Mouse (Mus musculus): Measurements from ENCODE around the gene Ndnf. TPM values are rescaled to one million over a fixed set of nuclear protein-coding genes. Genes with fewer than 3 reads are reported as not detected.

The Ndnf gene
- polyA plus RNA-seq (2012; rRNA removed): 6.1 and 6.5 TPM in 2 replicates

GRCm38 (mm10) chr6:65671451-65671850 is at the start of gene Ndnf:
Gene Ndnf, plus strand, starts transcription at chr6:65671590.
- TF ChIP-seq CTCF (IDR thresholded peaks at IDR 0.05; ENCODE audit: extremely low read depth, insufficient read depth, low read length): no peak
- TF ChIP-seq POLR2A (IDR thresholded peaks at IDR 0.05; ENCODE audit: extremely low read depth, insufficient read depth, low read length): 0 out of 2 replicates have a peak, but pooled peaks have one; percentile 14
- H3K4me3 ChIP-seq (ENCODE audit: insufficient read depth, low read length): peak within 1 kb of the TSS; percentile 42
- no peak within 1 kb of the TSS for H3K27ac ChIP-seq (ENCODE audit: insufficient read depth, low read length)
- no peaks in the 10 kb centered on the region for H3K4me1 ChIP-seq (ENCODE audit: control insufficient read depth, insufficient read depth, low read length)

- no peak overlapping the region for H3K4me3 ChIP-seq (ENCODE audit: insufficient read depth, low read length)
- no peaks in the 10 kb centered on the region for H3K4me1 ChIP-seq (ENCODE audit: control insufficient read depth, insufficient read depth, low read length)
- no peak for TF ChIP-seq CTCF (IDR thresholded peaks at IDR 0.05; ENCODE audit: extremely low read depth, insufficient read depth, low read length)
- TF ChIP-seq POLR2A (IDR thresholded peaks at IDR 0.05; ENCODE audit: extremely low read depth, insufficient read depth, low read length): no peak
- no peak overlapping the region for H3K27ac ChIP-seq (ENCODE audit: insufficient read depth, low read length)
Observed at GRCm38 (mm10) chr6:65623016-65623715, 48.2 kb upstream of the Ndnf start.

GRCm38 (mm10) chr6:65630578-65630977 is 40.8 kb upstream of the Ndnf start:
- no peak overlapping the region for H3K4me3 ChIP-seq (ENCODE audit: insufficient read depth, low read length)
- no peaks in the 10 kb centered on the region for H3K4me1 ChIP-seq (ENCODE audit: control insufficient read depth, insufficient read depth, low read length)
- H3K27ac ChIP-seq (ENCODE audit: insufficient read depth, low read length): no peak overlapping the region
- no peak for TF ChIP-seq CTCF (IDR thresholded peaks at IDR 0.05; ENCODE audit: extremely low read depth, insufficient read depth, low read length)
- no peak for TF ChIP-seq POLR2A (IDR thresholded peaks at IDR 0.05; ENCODE audit: extremely low read depth, insufficient read depth, low read length)

GRCm38 (mm10) chr6:65632184-65632583 is 39.2 kb upstream of the Ndnf start:
- Histone ChIP-seq H3K27ac (ENCODE audit: insufficient read depth, low read length) (no peak overlapping the region), H3K4me3 (ENCODE audit: insufficient read depth, low read length) (no peak overlapping the region), H3K4me1 (ENCODE audit: control insufficient read depth, insufficient read depth, low read length) (no peaks in the 10 kb centered on the region)
- TF ChIP-seq CTCF (IDR thresholded peaks at IDR 0.05; ENCODE audit: extremely low read depth, insufficient read depth, low read length) (no peak), POLR2A (IDR thresholded peaks at IDR 0.05; ENCODE audit: extremely low read depth, insufficient read depth, low read length) (no peak)

- Histone ChIP-seq H3K4me3 (ENCODE audit: insufficient read depth, low read length) (no peak overlapping the region), H3K4me1 (ENCODE audit: control insufficient read depth, insufficient read depth, low read length) (peaks cover 1% of the 10 kb centered on the region; the same call in 1 of the 2 replicates), H3K27ac (ENCODE audit: insufficient read depth, low read length) (no peak overlapping the region)
- TF ChIP-seq POLR2A (IDR thresholded peaks at IDR 0.05; ENCODE audit: extremely low read depth, insufficient read depth, low read length) (no peak), CTCF (IDR thresholded peaks at IDR 0.05; ENCODE audit: extremely low read depth, insufficient read depth, low read length) (no peak)
Observed at GRCm38 (mm10) chr6:65642431-65642830, 29.0 kb upstream of the Ndnf start.

- H3K4me1 ChIP-seq (ENCODE audit: control insufficient read depth, insufficient read depth, low read length): peaks cover 1% of the 10 kb centered on the region; the same call in 1 of the 2 replicates
- TF ChIP-seq POLR2A (IDR thresholded peaks at IDR 0.05; ENCODE audit: extremely low read depth, insufficient read depth, low read length) (no peak), CTCF (IDR thresholded peaks at IDR 0.05; ENCODE audit: extremely low read depth, insufficient read depth, low read length) (no peak)
- no peak overlapping the region for H3K4me3 ChIP-seq (ENCODE audit: insufficient read depth, low read length)
- no peak overlapping the region for H3K27ac ChIP-seq (ENCODE audit: insufficient read depth, low read length)
Observed at GRCm38 (mm10) chr6:65644110-65644509, 27.3 kb upstream of the Ndnf start.

- no peak for TF ChIP-seq POLR2A (IDR thresholded peaks at IDR 0.05; ENCODE audit: extremely low read depth, insufficient read depth, low read length)
- no peak for TF ChIP-seq CTCF (IDR thresholded peaks at IDR 0.05; ENCODE audit: extremely low read depth, insufficient read depth, low read length)
- peaks cover 1% of the 10 kb centered on the region; the same call in 1 of the 2 replicates for H3K4me1 ChIP-seq (ENCODE audit: control insufficient read depth, insufficient read depth, low read length)
- H3K27ac ChIP-seq (ENCODE audit: insufficient read depth, low read length): no peak overlapping the region
Observed at GRCm38 (mm10) chr6:65646408-65646807, 25.0 kb upstream of the Ndnf start.

GRCm38 (mm10) chr6:65647731-65648130 is 23.7 kb upstream of the Ndnf start:
- TF ChIP-seq CTCF (IDR thresholded peaks at IDR 0.05; ENCODE audit: extremely low read depth, insufficient read depth, low read length) (no peak), POLR2A (IDR thresholded peaks at IDR 0.05; ENCODE audit: extremely low read depth, insufficient read depth, low read length) (no peak)
- H3K4me1 ChIP-seq (ENCODE audit: control insufficient read depth, insufficient read depth, low read length): peaks cover 1% of the 10 kb centered on the region; the same call in 1 of the 2 replicates
- H3K27ac ChIP-seq (ENCODE audit: insufficient read depth, low read length): no peak overlapping the region
- H3K4me3 ChIP-seq (ENCODE audit: insufficient read depth, low read length): no peak overlapping the region

More at GRCm38 (mm10) chr6:65646408-65646807, 25.0 kb upstream of the Ndnf start:
- no peak overlapping the region for H3K4me3 ChIP-seq (ENCODE audit: insufficient read depth, low read length)

- Histone ChIP-seq H3K27ac (ENCODE audit: insufficient read depth, low read length) (no peak overlapping the region), H3K4me1 (ENCODE audit: control insufficient read depth, insufficient read depth, low read length) (no peaks in the 10 kb centered on the region), H3K4me3 (ENCODE audit: insufficient read depth, low read length) (no peak overlapping the region)
- TF ChIP-seq POLR2A (IDR thresholded peaks at IDR 0.05; ENCODE audit: extremely low read depth, insufficient read depth, low read length) (no peak), CTCF (IDR thresholded peaks at IDR 0.05; ENCODE audit: extremely low read depth, insufficient read depth, low read length) (no peak)
Observed at GRCm38 (mm10) chr6:65651376-65651775, 20.0 kb upstream of the Ndnf start.

GRCm38 (mm10) chr6:65661272-65661671 is 10.1 kb upstream of the Ndnf start:
- H3K4me1 ChIP-seq (ENCODE audit: control insufficient read depth, insufficient read depth, low read length): no peaks in the 10 kb centered on the region
- TF ChIP-seq CTCF (IDR thresholded peaks at IDR 0.05; ENCODE audit: extremely low read depth, insufficient read depth, low read length) (no peak), POLR2A (IDR thresholded peaks at IDR 0.05; ENCODE audit: extremely low read depth, insufficient read depth, low read length) (no peak)
- no peak overlapping the region for H3K4me3 ChIP-seq (ENCODE audit: insufficient read depth, low read length)
- no peak overlapping the region for H3K27ac ChIP-seq (ENCODE audit: insufficient read depth, low read length)
